Mouse (Mus musculus) testis, adult 2 months (tissue): ENCODE results near the gene Lmo2. TPM values are rescaled to one million over a fixed set of nuclear protein-coding genes. Genes with fewer than 3 reads are reported as not detected.

ENCODE experiments used
- H3K27ac ChIP-seq: fragments of 200-500 bp; 2 replicates; pipeline ENCODE4 v1.5.1; 2012; ENCODE audit warnings: low read depth, low read length; ENCODE audit not compliant: control insufficient read depth, insufficient read depth
- H3K27me3 ChIP-seq: fragments of 200-500 bp; 2 replicates; pipeline ENCODE4 v1.6.1; 2012; ENCODE audit warnings: mild to moderate bottlenecking, low read length, moderate library complexity; ENCODE audit not compliant: control insufficient read depth, insufficient read depth
- H3K36me3 ChIP-seq: fragments of 200-500 bp; 2 replicates; pipeline ENCODE4 v1.6.1; 2012; ENCODE audit warnings: mild to moderate bottlenecking, low read length; ENCODE audit not compliant: control insufficient read depth, insufficient read depth
- H3K4me1 ChIP-seq: fragments of 200-500 bp; 2 replicates; pipeline ENCODE4 v1.6.1; 2012; ENCODE audit warnings: low read length; ENCODE audit not compliant: control insufficient read depth, insufficient read depth
- H3K4me3 ChIP-seq: fragments of 200-500 bp; 2 replicates; pipeline ENCODE4 v1.5.1; 2012; ENCODE audit warnings: low read depth, mild to moderate bottlenecking, low read length, moderate library complexity, mixed read lengths; ENCODE audit not compliant: control insufficient read depth
- CTCF ChIP-seq: fragments of 200-500 bp; IDR thresholded peaks from 2 replicates; pipeline ENCODE4 v1.5.1; 2012; ENCODE audit warnings: low read depth, mild to moderate bottlenecking, inconsistent platforms, low read length, moderate library complexity; ENCODE audit not compliant: control insufficient read depth, insufficient read depth, insufficient replicate concordance
- POLR2A ChIP-seq: fragments of 200-500 bp; IDR thresholded peaks from 2 replicates; pipeline ENCODE4 v1.6.1; 2012; ENCODE audit warnings: low read depth, mild to moderate bottlenecking, inconsistent platforms, low read length, moderate library complexity; ENCODE audit not compliant: control insufficient read depth
- polyA plus RNA-seq: library from polyadenylated mRNA; depleted of rRNA; stranded (reverse); fragments of >200 nt; gene quantifications from 2 replicates; pipeline ENCODE4 v1.2.3, GENCODE M21; 2012; rRNA removed

Gene Lmo2
- polyA plus RNA-seq, result 4.7 and 5.9 TPM in 2 replicates

GRCm38 (mm10) chr2:103957649-103958546, at the start of gene Lmo2:
TSS of gene Lmo2 (plus strand) at chr2:103957986.
- no peak within 1 kb of the TSS for H3K4me3 ChIP-seq
- no peaks in the 10 kb centered on the region for H3K4me1 ChIP-seq
- TF ChIP-seq POLR2A (no peak), CTCF (no peak)
- H3K27ac ChIP-seq, result no peak within 1 kb of the TSS
- no peaks in the 10 kb centered on the region for H3K27me3 ChIP-seq
- H3K36me3 ChIP-seq, result no peaks in the 10 kb centered on the region

- Histone ChIP-seq H3K36me3 (no peaks in the 10 kb centered on the region), H3K27ac (no peak overlapping the region), H3K4me3 (no peak overlapping the region), H3K27me3 (no peaks in the 10 kb centered on the region), H3K4me1 (no peaks in the 10 kb centered on the region)
- TF ChIP-seq CTCF, result no peak
- no peak for TF ChIP-seq POLR2A
Observed at GRCm38 (mm10) chr2:103910601-103911000, 47.2 kb upstream of the Lmo2 start.

GRCm38 (mm10) chr2:103912481-103913251, 45.1 kb upstream of the Lmo2 start:
- no peak for TF ChIP-seq CTCF
- TF ChIP-seq POLR2A, result no peak
- no peaks in the 10 kb centered on the region for H3K27me3 ChIP-seq
- H3K4me1 ChIP-seq, result no peaks in the 10 kb centered on the region
- no peak overlapping the region for H3K27ac ChIP-seq
- no peak overlapping the region for H3K4me3 ChIP-seq
- no peaks in the 10 kb centered on the region for H3K36me3 ChIP-seq

GRCm38 (mm10) chr2:103913252-103913650, 44.5 kb upstream of the Lmo2 start:
- Histone ChIP-seq H3K36me3 (no peaks in the 10 kb centered on the region), H3K27me3 (no peaks in the 10 kb centered on the region), H3K27ac (no peak overlapping the region), H3K4me3 (no peak overlapping the region), H3K4me1 (no peaks in the 10 kb centered on the region)
- TF ChIP-seq CTCF, result no peak
- no peak for TF ChIP-seq POLR2A

GRCm38 (mm10) chr2:103916069-103916468, 41.7 kb upstream of the Lmo2 start:
- Histone ChIP-seq H3K27me3 (no peaks in the 10 kb centered on the region), H3K4me3 (no peak overlapping the region), H3K4me1 (no peaks in the 10 kb centered on the region), H3K27ac (no peak overlapping the region), H3K36me3 (no peaks in the 10 kb centered on the region)
- TF ChIP-seq POLR2A (no peak), CTCF (no peak)

- H3K27me3 ChIP-seq, result no peaks in the 10 kb centered on the region
- no peak overlapping the region for H3K27ac ChIP-seq
- no peaks in the 10 kb centered on the region for H3K4me1 ChIP-seq
- TF ChIP-seq CTCF, result no peak
- no peak for TF ChIP-seq POLR2A
- H3K36me3 ChIP-seq, result no peaks in the 10 kb centered on the region
- H3K4me3 ChIP-seq, result no peak overlapping the region
Observed at GRCm38 (mm10) chr2:103917375-103917774, 40.4 kb upstream of the Lmo2 start.

- Histone ChIP-seq H3K36me3 (no peaks in the 10 kb centered on the region), H3K27me3 (no peaks in the 10 kb centered on the region), H3K4me3 (no peak overlapping the region), H3K4me1 (no peaks in the 10 kb centered on the region), H3K27ac (no peak overlapping the region)
- TF ChIP-seq POLR2A, result no peak
- TF ChIP-seq CTCF, result no peak
Observed at GRCm38 (mm10) chr2:103918375-103918774, 39.4 kb upstream of the Lmo2 start.
